Mouse (Mus musculus) R1 (cell line): Measurements from ENCODE around the gene Neu3.
"Not testable (repeated sequence)": the region's sequence is repeated elsewhere in the genome, so short reads cannot be mapped to it uniquely, and the experiment has no call there.

Source experiments
- DNase-seq: peaks from one replicate; pipeline ENCODE4 v3.0.0-alpha.2; 2018; ENCODE audit warnings: low read depth, low spot score

Neu3 gene

GRCm38 (mm10) chr7:99834314-99834853 lies 6.2 kb upstream of the Neu3 start:
- no peak for DNase-seq

- DNase-seq = no peak
Measured at GRCm38 (mm10) chr7:99833846-99834222, 5.6 kb upstream of the Neu3 start.

GRCm38 (mm10) chr7:99833115-99833845 lies 5.1 kb upstream of the Neu3 start:
- no peak for DNase-seq

- no peak for DNase-seq
Measured at GRCm38 (mm10) chr7:99826096-99826495, 2.1 kb downstream of the Neu3 start.

DNA sequence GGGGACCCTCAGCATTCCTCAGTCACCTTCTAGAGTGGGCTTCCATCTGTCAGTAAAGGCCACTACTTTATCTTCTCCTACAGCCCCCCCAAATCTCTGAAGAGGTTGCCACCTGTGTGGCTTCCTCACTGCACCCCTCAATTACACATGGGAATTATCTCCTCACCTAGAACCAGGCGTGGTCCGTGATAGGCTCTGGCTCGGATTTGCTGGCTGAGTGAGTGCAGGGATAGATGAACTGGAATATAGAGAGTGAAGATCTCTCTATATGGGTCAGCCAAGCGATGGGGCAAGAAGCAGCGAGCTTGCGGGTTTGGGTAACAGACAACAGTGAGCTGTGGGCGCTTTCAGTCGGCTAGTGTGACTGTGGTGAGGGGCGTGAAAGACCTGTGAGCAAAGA lies 2.7 kb downstream of the Neu3 start:
- DNase-seq = no peak

- DNase-seq = no peak
Measured at GRCm38 (mm10) chr7:99824649-99825483, 3.4 kb downstream of the Neu3 start.

DNA sequence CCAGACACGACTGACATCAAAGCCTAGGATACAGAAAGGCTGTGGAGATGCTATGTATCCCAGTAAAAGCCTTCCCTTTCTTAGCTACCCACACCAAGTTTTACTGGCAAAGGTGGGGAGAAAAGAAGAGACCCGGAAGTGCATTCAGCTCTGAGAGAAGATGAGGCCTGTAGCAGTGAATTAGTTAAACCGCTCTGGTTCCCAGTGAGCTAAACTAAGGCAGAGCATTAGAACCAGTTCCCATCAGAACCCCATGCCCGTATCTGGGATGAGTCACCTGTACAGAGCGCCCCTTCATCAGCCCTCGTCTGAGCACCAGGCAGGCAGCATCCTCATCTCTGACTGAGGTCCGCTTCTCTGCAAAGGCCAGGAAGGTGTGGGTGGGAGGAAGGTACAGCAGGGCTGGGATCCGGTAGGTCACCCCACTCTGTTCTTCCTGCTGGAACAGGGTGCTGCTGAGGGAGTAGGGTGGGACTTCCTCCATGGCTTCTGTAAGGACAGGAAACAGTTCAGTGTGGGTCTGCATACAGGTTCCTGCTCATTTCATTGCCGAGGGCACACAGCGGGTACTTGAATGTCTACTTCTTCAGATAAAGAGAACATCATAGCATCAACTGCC lies 5.1 kb downstream of the Neu3 start:
- DNase-seq = no peak

- DNase-seq = no peak
Measured at GRCm38 (mm10) chr7:99822426-99822825, 5.8 kb downstream of the Neu3 start.

DNA sequence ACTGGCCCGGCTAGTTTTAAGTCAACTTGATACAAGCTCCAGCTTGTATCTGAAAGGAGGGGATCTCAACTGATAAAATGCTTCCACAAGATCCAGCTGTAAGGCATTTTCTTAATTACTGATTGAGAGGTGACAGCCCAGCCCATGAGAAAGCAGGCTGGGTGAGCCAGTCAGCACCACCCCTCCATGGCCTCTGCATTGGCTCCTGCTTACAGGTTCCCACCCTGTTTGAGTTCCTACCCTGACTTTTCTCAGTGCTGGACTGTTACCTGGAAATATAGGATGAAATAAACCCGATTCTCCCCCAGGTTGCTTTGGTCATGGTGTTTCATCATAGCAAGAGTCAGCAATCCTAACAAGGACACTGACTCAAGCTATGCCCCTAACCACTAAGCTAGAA lies 6.3 kb downstream of the Neu3 start:
- no peak for DNase-seq

DNA sequence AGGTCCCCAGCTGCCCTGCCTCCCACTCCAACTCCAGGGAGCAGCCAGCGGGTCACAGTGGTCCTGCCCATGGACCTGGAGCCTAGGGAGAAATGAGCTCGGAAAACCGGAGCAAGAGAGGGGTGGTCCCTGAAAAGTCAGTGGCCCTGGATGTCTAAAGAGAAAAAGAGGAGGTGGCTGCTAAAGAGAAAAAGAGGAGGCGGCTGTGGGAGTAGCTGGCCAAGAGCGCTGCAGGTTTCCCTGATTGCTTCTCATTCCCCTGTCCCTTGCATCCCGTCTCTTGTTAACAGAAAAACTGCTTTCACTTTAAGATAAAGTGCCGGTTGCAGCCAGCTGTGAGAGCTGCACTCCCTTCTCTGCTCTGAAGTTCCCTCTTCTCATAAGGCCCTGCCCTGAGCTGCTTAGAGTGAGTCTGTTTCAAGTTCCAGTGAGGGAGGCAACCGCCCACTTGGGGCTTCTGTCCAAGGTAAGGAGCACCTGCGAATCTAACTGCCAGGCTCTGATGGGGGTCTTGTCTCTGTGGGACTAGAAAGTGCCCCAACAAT lies 10.0 kb downstream of the Neu3 start:
- not testable (repeated sequence) for DNase-seq

GRCm38 (mm10) chr7:99813394-99813793 lies 14.8 kb downstream of the Neu3 start:
- DNase-seq = peak; percentile 62

DNA sequence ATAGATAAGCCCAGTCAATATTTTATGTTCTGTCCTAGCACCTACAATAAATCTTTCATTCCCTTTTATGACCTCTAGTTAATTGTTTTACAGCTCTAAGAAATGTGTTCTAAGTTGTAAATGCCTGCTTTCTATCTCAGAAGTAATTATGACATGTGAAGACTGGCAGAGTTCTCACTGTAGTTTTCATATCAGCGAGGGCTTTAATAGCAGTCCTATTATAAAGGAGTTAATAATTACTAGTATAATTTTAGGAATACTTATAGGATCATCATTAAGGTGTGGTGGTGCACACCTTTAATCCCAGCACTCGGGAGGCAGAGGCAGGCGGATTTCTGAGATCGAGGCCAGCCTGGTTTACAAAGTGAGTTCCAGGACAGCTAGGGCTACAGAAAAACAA lies 16.6 kb downstream of the Neu3 start:
- no peak for DNase-seq

DNA sequence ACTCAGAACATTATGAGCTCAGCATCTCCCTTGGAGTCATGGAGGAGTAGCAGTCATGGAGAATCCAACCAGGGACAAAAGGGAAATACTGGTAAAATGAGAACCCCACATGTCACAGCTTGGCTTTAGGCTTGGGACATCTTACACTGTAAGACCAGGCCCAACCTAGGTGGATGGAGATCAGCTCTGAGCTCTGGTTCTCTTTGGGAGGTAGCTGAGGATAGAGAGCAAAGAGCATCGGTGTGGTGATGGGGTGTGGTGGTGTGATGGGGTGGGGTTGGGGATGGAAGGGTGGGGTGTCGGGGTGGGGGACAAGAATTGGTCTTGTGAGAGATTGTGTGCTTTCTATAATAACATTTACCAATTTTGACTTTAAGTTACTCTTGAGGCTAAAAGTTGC lies 17.4 kb downstream of the Neu3 start:
- DNase-seq = no peak

GRCm38 (mm10) chr7:99807043-99807442 lies 21.2 kb downstream of the Neu3 start:
- DNase-seq = not testable (repeated sequence)

DNA sequence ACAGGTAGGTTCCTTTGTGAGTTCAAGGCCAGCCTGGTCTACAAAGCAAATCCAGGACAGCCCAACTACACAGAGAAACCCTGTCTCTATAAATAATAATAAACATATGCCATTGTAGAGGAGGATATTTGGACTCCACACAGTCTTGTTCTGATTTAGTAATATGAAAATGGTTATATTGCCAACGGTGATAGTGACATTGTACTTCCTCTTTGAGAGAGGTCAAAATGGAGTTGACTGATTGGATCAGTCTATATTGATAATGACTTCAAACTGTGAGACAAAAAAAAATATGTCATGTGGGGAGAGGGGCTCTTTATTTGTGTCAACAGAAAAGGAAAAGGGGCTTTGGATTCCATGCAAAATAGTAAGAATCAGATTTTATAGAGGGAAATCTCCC lies 22.9 kb downstream of the Neu3 start:
- DNase-seq = no peak

- DNase-seq = not testable (repeated sequence)
Measured at GRCm38 (mm10) chr7:99804033-99804432, 24.2 kb downstream of the Neu3 start.

DNA sequence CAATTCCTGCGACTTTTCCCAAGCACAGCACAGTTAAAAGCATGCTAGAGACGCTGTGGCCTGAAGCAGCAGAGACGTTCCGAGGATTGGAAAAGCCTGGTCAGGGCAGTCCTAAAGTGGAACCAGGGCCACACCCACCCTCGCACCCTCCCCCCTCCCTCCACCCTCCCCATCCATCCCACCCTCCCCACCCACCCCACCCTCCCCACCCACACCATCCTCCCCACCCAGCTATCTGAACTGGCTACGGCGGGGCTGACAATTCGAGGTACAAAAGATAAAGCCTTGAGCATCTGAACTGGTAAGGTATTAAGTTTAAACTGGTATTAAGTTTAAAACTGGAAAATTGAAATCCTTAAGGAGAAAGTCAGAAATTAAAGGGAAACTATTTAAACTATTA lies 24.7 kb downstream of the Neu3 start:
- no peak for DNase-seq

DNA sequence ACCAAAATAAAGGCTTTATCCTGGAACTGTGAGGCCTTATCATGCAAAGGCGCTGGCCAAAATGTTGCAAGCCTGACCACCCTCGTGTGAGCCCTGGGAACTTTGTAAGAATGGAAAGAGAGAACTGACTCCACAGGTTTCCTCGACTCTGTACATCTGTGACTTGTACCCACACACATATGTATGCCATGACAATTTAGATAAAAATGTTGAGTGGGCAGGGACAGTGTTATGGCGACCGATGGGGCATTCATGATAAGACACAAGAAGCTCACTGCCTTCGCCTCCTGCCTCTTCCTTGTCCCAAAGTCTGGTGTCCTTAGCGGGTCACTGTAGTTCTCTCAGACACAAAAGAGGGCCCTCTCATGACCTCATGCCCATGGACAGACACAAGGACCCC lies 29.1 kb downstream of the Neu3 start:
- DNase-seq = no peak

DNA sequence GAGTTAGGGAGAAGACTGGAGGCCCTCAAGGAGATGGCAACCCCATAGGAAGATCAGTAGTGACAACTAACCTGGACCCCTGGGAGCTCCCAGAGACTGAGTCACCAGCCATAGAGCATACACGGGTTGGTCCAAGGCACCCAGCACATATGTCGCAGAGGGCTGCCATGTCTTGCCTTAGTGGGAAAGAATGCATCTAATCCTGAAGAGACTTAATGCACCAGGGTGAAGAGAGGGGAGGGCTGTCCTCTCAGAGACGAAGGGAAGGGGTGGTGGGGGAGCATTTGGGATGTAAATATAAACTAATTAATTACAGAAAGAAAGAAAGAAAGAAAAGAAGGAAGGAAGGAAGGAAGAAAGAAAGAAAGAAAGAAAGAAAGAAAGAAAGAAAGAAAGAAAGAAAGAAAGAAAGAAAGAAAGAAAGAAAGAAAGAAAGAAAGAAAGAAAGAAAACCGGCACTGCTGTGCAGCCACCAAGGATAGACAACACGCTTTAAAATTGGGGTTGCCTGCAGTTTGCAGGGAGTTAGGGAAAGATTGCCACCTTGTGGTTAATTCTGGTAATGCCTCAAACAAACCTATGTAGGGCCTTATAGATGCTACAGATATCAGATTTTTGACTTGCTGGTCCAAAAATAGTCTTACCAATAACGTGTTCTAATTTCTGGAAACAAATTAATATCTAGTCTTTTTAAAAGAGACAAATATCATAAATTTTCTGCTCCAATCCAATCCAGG lies 30.1 kb downstream of the Neu3 start:
- DNase-seq = peak; percentile 70

DNA sequence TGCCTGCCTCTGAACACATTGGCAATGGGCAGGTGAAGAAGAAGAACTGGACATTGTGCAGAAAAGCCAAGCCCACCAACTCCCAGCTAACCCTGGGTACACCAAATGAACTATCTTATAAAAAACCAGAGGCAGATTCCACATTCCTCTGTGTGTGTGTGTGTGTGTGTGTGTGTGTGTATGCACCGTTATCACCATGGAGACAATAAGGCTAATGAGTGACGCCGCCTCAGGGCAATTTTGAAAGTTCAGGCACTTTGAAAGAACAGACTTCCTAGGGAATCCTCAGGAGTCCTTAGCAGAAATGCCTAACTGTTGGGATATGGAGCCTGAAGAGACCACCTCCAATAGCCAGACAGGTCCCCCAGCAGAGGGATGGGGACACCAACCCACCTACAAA lies 31.0 kb downstream of the Neu3 start:
- DNase-seq = no peak

- no peak for DNase-seq
Measured at GRCm38 (mm10) chr7:99796471-99796870, 31.7 kb downstream of the Neu3 start.
